In the genomic region with DNA sequence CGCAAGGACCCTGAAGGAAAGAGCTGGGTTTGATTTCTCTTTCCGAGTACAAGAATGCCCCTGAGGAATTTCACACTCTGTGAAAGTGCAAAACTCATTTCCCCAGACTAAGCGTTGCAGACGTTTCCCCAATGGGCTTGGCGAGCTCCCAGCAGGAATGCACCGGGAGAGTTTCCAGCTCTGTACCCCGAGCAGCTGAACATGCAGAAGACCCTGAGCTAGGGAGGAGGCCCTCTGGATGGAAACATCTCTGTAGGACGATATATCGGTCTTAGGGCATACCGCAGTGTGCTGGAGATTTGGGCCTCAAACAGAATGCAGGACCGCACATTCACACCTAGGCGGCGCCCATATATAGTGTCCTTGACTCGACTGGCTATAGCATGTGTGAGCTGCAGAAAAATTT, we compare ENCODE assay signal across 8 mouse cellular contexts. TPM values are rescaled to one million over a fixed set of nuclear protein-coding genes. Genes with fewer than 3 reads are reported as not detected.
DNase-seq lines count a peak whose midpoint lies in the region; ATAC-seq and TF ChIP-seq lines count a peak whose summit lies in the region.

No protein-coding gene starts in this region.

- peak overlapping the region; percentile 38 for H3K4me3 ChIP-seq in kidney, adult 2 months (ENCODE audit: insufficient read depth, low read depth, low read length)
- H3K4me3 ChIP-seq in limb, embryonic 14.5 days (replicated peaks; ENCODE audit: low read length): peak overlapping the region; percentile 28
- H3K4me3 ChIP-seq in midbrain, embryonic 13.5 days (replicated peaks): peak overlapping the region; percentile 39

- peak; percentile 70 for DNase-seq in CD4-positive, CD25-positive, alpha-beta regulatory T cell, adult 2 months (ENCODE audit: low read depth, low spot score)
- peak; percentile 91 for DNase-seq in embryo, embryonic 10.5 days (ENCODE audit: low spot score)
- DNase-seq in heart, adult 18-20 months: peak; percentile 65 to 81
- peak; percentile 60 for DNase-seq in kidney, adult 2 months
- DNase-seq in limb, embryonic 14.5 days (ENCODE audit: low spot score): peak; percentile 80
- DNase-seq in spleen, adult 12 weeks (ENCODE audit: low spot score): peak; percentile 6

- no peaks in the 10 kb centered on the region for H3K27me3 ChIP-seq in kidney, adult 2 months (replicated peaks; ENCODE audit: control insufficient read depth, insufficient read depth, low read length)
- peaks cover 12% of the 10 kb centered on the region; the same call in 1 of the 2 replicates for H3K27me3 ChIP-seq in limb, embryonic 14.5 days (ENCODE audit: control insufficient read depth, insufficient read depth, low read length)
- peaks cover 61% of the 10 kb centered on the region for H3K27me3 ChIP-seq in midbrain, embryonic 13.5 days

- WGBS in kidney, adult 2 months: 6% methylated on average over 14 of the region's 14 CpGs
- 1% methylated on average over 14 of the region's 14 CpGs for WGBS in limb, embryonic 14.5 days
- WGBS in midbrain, embryonic 13.5 days: 2% methylated on average over 14 of the region's 14 CpGs

- peaks cover 9% of the 10 kb centered on the region; the same call in 1 of the 2 replicates for H3K4me1 ChIP-seq in kidney, adult 2 months (ENCODE audit: control insufficient read depth, insufficient read depth, low read length)
- peaks cover 34% of the 10 kb centered on the region for H3K4me1 ChIP-seq in limb, embryonic 14.5 days (ENCODE audit: control insufficient read depth, insufficient read depth, low read length)
- peaks cover 27% of the 10 kb centered on the region for H3K4me1 ChIP-seq in midbrain, embryonic 13.5 days (replicated peaks)

- peak overlapping the region; percentile 54 for H3K4me2 ChIP-seq in limb, embryonic 14.5 days (replicated peaks; ENCODE audit: low read depth, low read length, severe bottlenecking)
- peak overlapping the region; percentile 67 for H3K4me2 ChIP-seq in midbrain, embryonic 13.5 days (replicated peaks)

- peak overlapping the region; percentile 43 for H3K9ac ChIP-seq in limb, embryonic 14.5 days (ENCODE audit: low read depth, low read length, severe bottlenecking)
- H3K9ac ChIP-seq in midbrain, embryonic 13.5 days (replicated peaks): peak overlapping the region; percentile 54

- TF ChIP-seq POLR2A in kidney, adult 2 months (IDR thresholded peaks at IDR 0.05; ENCODE audit: low read depth, low read length): no peak
- no peak for TF ChIP-seq POLR2A in limb, embryonic 14.5 days (IDR thresholded peaks at IDR 0.05; ENCODE audit: borderline replicate concordance, extremely low read depth, insufficient read depth, insufficient read length)

- ATAC-seq in CD4-positive, CD25-positive, alpha-beta regulatory T cell, adult 4 months: no peak
- peak; percentile 24 for ATAC-seq in limb, embryonic 14.5 days (ENCODE audit: low FRiP score, low read depth)
- no peak for ATAC-seq in midbrain, embryonic 13.5 days

- no peaks in the 10 kb centered on the region for H3K9me3 ChIP-seq in limb, embryonic 14.5 days (ENCODE audit: control insufficient read depth, low read length)
- H3K9me3 ChIP-seq in midbrain, embryonic 13.5 days: no peaks in the 10 kb centered on the region

- H3K27ac ChIP-seq in kidney, adult 2 months (ENCODE audit: insufficient read depth, low read depth, low read length): no peak overlapping the region
- H3K27ac ChIP-seq in limb, embryonic 14.5 days (replicated peaks; ENCODE audit: low read depth, low read length): peak overlapping the region; percentile 92
- H3K27ac ChIP-seq in midbrain, embryonic 13.5 days: no peak overlapping the region

- H3K36me3 ChIP-seq in kidney, adult 2 months (ENCODE audit: control insufficient read depth, insufficient read depth, low read length): no peaks in the 10 kb centered on the region
- no peaks in the 10 kb centered on the region for H3K36me3 ChIP-seq in limb, embryonic 14.5 days (ENCODE audit: control insufficient read depth, insufficient read depth, low read length)
- H3K36me3 ChIP-seq in midbrain, embryonic 13.5 days: no peaks in the 10 kb centered on the region

- peak; percentile 55; the same call in 1 of the 2 replicates for TF ChIP-seq CTCF in kidney, adult 2 months (conservative IDR thresholded peaks at IDR 0.05; ENCODE audit: insufficient read depth, insufficient read length, low read depth, low read length)

RNA-seq across cellular contexts. Expression of gene Creb3l1, which starts 31.5 kb away (rescaled TPM):
- polyA plus RNA-seq in CD4-positive, CD25-positive, alpha-beta regulatory T cell, adult 4 months (2017; shearing (Covaris generic)): 1 to 10 TPM in 1 of 2 experiments, under 1 TPM in 1; 0.77 to 1.2 TPM
- 1 to 10 TPM; 4.3 to 6.5 TPM for total RNA-seq in heart, adult 18-20 months (2021)
- 6.7 and 8.9 TPM in 2 replicates for polyA plus RNA-seq in kidney, adult 2 months (2012; rRNA removed)
- 28.5 and 35.0 TPM in 2 replicates for polyA plus RNA-seq in limb, embryonic 14.5 days (2012; rRNA removed)
- 31.3 and 37.5 TPM in 2 replicates for polyA plus RNA-seq in limb, embryonic 14.5 days (2014; fragmentation: Nextera tagmentation; extraction: Ambion mirVana)
- polyA plus RNA-seq in midbrain, embryonic 13.5 days (2015; fragmentation: Nextera tagmentation; extraction: Ambion mirVana): 0.98 and 1.2 TPM in 2 replicates

RNA-seq across cellular contexts. Expression of gene Phf21a, which starts 37.1 kb away (rescaled TPM):
- 10 to 100 TPM; 76.1 to 88.7 TPM for polyA plus RNA-seq in CD4-positive, CD25-positive, alpha-beta regulatory T cell, adult 4 months (2017; shearing (Covaris generic))
- total RNA-seq in heart, adult 18-20 months (2021): 10 to 100 TPM; 23.8 to 25.3 TPM
- polyA plus RNA-seq in kidney, adult 2 months (2012; rRNA removed): 27.5 and 36.8 TPM in 2 replicates
- polyA plus RNA-seq in limb, embryonic 14.5 days (2012; rRNA removed): 96.0 and 119 TPM in 2 replicates
- polyA plus RNA-seq in limb, embryonic 14.5 days (2014; fragmentation: Nextera tagmentation; extraction: Ambion mirVana): 37.2 and 38.2 TPM in 2 replicates
- polyA plus RNA-seq in midbrain, embryonic 13.5 days (2015; fragmentation: Nextera tagmentation; extraction: Ambion mirVana): 44.6 and 48.8 TPM in 2 replicates

Comparison
In these comparisons a context has a peak if more than half of its experiments do, and no peak if none do; other contexts are left out.
1. DNase-seq: peak in every context shown above with its lines; median percentile 91 in embryo, embryonic 10.5 days; 80 in limb, embryonic 14.5 days; 73 in heart, adult 18-20 months; 70 in CD4-positive, CD25-positive, alpha-beta regulatory T cell, adult 2 months; 60 in kidney, adult 2 months; 6 in spleen, adult 12 weeks.